10 mouse cellular contexts compared by ENCODE assay signal in the genomic region with DNA sequence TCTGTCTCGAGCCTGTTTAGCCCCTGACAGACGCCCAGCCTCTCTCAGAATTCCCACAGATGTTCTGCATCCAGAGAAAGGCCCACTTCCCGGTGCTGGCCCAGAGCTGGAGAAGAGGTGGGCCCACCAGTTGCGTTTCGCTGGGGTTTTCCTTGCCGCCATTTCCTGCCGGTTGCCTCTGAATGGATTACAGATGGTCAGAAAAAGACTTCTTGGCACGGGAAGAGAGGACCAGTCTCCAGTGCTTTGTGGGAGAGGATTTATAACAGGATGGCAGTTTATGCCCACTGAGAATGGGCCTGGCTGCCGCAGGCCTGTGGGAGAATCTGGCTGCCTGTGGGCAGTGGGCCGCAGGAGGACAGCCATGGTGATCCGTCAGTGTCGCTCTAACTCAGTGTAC. TPM values are rescaled to one million over a fixed set of nuclear protein-coding genes. Genes with fewer than 3 reads are reported as not detected.
DNase-seq lines count a peak whose midpoint lies in the region; ATAC-seq lines count a peak whose summit lies in the region.
"Had no signal": no experiment of that assay in that cellular context is flagged by ENCODE, and none has a peak within 500 bp of the region (broad histone marks: within the 10 kb centered on the region; RNA-seq: fewer than 3 reads in every experiment).

No protein-coding gene starts in this region.

- 0 out of 2 replicates have a peak overlapping the region, but pooled peaks have one; percentile 6 for H3K9ac ChIP-seq in heart, embryonic 13.5 days
- no peak overlapping the region for H3K9ac ChIP-seq in heart, embryonic 12.5 days
- no peak overlapping the region for H3K9ac ChIP-seq in hindbrain, embryonic 11.5 days (ENCODE audit: low read depth, low read length)
- peak overlapping the region; percentile 31; the same call in 1 of the 2 replicates for H3K9ac ChIP-seq in midbrain, embryonic 12.5 days (replicated peaks)
- H3K9ac ChIP-seq: liver, embryonic 15.5 days had no signal

- no peaks in the 10 kb centered on the region for H3K9me3 ChIP-seq in heart, embryonic 13.5 days
- no peaks in the 10 kb centered on the region for H3K9me3 ChIP-seq in heart, embryonic 12.5 days (replicated peaks)
- H3K9me3 ChIP-seq in hindbrain, embryonic 11.5 days (ENCODE audit: control insufficient read depth, low read length) = no peaks in the 10 kb centered on the region
- H3K9me3 ChIP-seq in midbrain, embryonic 12.5 days = no peaks in the 10 kb centered on the region
- H3K9me3 ChIP-seq: liver, embryonic 15.5 days had no signal

- WGBS in heart, embryonic 13.5 days = 55% methylated on average over 12 of the region's 12 CpGs
- 53% methylated on average over 12 of the region's 12 CpGs for WGBS in heart, embryonic 12.5 days
- 51% methylated on average over 12 of the region's 12 CpGs for WGBS in hindbrain, embryonic 11.5 days
- WGBS in midbrain, embryonic 12.5 days = 55% methylated on average over 12 of the region's 12 CpGs

- H3K27me3 ChIP-seq in heart, embryonic 13.5 days (replicated peaks) = no peaks in the 10 kb centered on the region
- H3K27me3 ChIP-seq in heart, embryonic 12.5 days (replicated peaks) = no peaks in the 10 kb centered on the region
- H3K27me3 ChIP-seq in hindbrain, embryonic 11.5 days (ENCODE audit: control insufficient read depth, insufficient read depth, low read length) = no peaks in the 10 kb centered on the region
- no peaks in the 10 kb centered on the region; the same call in 1 of the 2 replicates for H3K27me3 ChIP-seq in midbrain, embryonic 12.5 days
- H3K27me3 ChIP-seq: liver, embryonic 15.5 days had no signal

- H3K36me3 ChIP-seq in heart, embryonic 13.5 days = peaks cover 3% of the 10 kb centered on the region; the same call in 1 of the 2 replicates
- H3K36me3 ChIP-seq in heart, embryonic 12.5 days = no peaks in the 10 kb centered on the region; the same call in 1 of the 2 replicates
- H3K36me3 ChIP-seq in hindbrain, embryonic 11.5 days (ENCODE audit: control insufficient read depth, insufficient read depth, low read length) = no peaks in the 10 kb centered on the region
- peaks cover 4% of the 10 kb centered on the region; the same call in 1 of the 2 replicates for H3K36me3 ChIP-seq in midbrain, embryonic 12.5 days
- H3K36me3 ChIP-seq: liver, embryonic 15.5 days had no signal

- ATAC-seq in heart, embryonic 13.5 days (ENCODE audit: extremely low read depth, insufficient number of reproducible peaks, low FRiP score, low TSS enrichment) = no peak
- no peak for ATAC-seq in heart, embryonic 12.5 days (ENCODE audit: insufficient number of reproducible peaks, low FRiP score)
- ATAC-seq in hindbrain, embryonic 11.5 days (ENCODE audit: low FRiP score) = peak; percentile 25; the same call in 1 of the 2 replicates
- no peak for ATAC-seq in midbrain, embryonic 12.5 days (ENCODE audit: low FRiP score, low read depth)

- peaks cover 22% of the 10 kb centered on the region for H3K4me1 ChIP-seq in heart, embryonic 13.5 days
- H3K4me1 ChIP-seq in heart, embryonic 12.5 days (replicated peaks) = peaks cover 27% of the 10 kb centered on the region
- H3K4me1 ChIP-seq in hindbrain, embryonic 11.5 days (replicated peaks; ENCODE audit: control insufficient read depth, insufficient read depth, low read length) = no peaks in the 10 kb centered on the region
- peaks cover 5% of the 10 kb centered on the region; the same call in 1 of the 2 replicates for H3K4me1 ChIP-seq in midbrain, embryonic 12.5 days

- H3K4me3 ChIP-seq in heart, embryonic 13.5 days = no peak overlapping the region
- no peak overlapping the region for H3K4me3 ChIP-seq in heart, embryonic 12.5 days
- H3K4me3 ChIP-seq in hindbrain, embryonic 11.5 days (ENCODE audit: low read depth, low read length) = no peak overlapping the region
- no peak overlapping the region for H3K4me3 ChIP-seq in midbrain, embryonic 12.5 days
- H3K4me3 ChIP-seq: liver, embryonic 15.5 days had no signal

- peak; percentile 50 to 60 for DNase-seq in cerebellum, adult 18-20 months
- peak; percentile 17 for DNase-seq in hindbrain, embryonic 11.5 days (ENCODE audit: low spot score)
- no peak for DNase-seq in layer of hippocampus, adult 9-11 months
- no peak for DNase-seq in layer of hippocampus, adult 18-20 months (ENCODE audit: low spot score in 2 of 2)
- DNase-seq in adrenal gland, adult 2 months = no peak
- DNase-seq: thymus, adult 18-20 months had no signal

- H3K27ac ChIP-seq in heart, embryonic 13.5 days (replicated peaks) = no peak overlapping the region
- H3K27ac ChIP-seq in heart, embryonic 12.5 days (ENCODE audit: poor library complexity, severe bottlenecking) = no peak overlapping the region
- no peak overlapping the region for H3K27ac ChIP-seq in hindbrain, embryonic 11.5 days (ENCODE audit: low read depth, low read length)
- H3K27ac ChIP-seq in midbrain, embryonic 12.5 days (replicated peaks) = peak overlapping the region; percentile 49; the same call in 1 of the 2 replicates
- H3K27ac ChIP-seq: liver, embryonic 15.5 days had no signal

- H3K4me2 ChIP-seq in heart, embryonic 13.5 days = no peak overlapping the region
- H3K4me2 ChIP-seq in heart, embryonic 12.5 days = no peak overlapping the region
- no peak overlapping the region for H3K4me2 ChIP-seq in hindbrain, embryonic 11.5 days (replicated peaks; ENCODE audit: low read depth, low read length)
- H3K4me2 ChIP-seq in midbrain, embryonic 12.5 days (replicated peaks) = no peak overlapping the region
- H3K4me2 ChIP-seq: liver, embryonic 15.5 days had no signal

RNA-seq across cellular contexts. Expression of a gene that starts 15.0 kb away (rescaled TPM):
- 7.7 and 7.9 TPM in 2 replicates for polyA plus RNA-seq in heart, embryonic 13.5 days (2015; fragmentation: Nextera tagmentation; extraction: Ambion mirVana)
- polyA plus RNA-seq in heart, embryonic 12.5 days (2016; fragmentation: Nextera tagmentation; extraction: Ambion mirVana) = 11.1 and 11.4 TPM in 2 replicates
- 19.5 and 21.1 TPM in 2 replicates for polyA plus RNA-seq in hindbrain, embryonic 11.5 days (2014; fragmentation: Nextera tagmentation; extraction: Ambion mirVana)
- 10.9 and 11.3 TPM in 2 replicates for polyA plus RNA-seq in midbrain, embryonic 12.5 days (2016; fragmentation: Nextera tagmentation; extraction: Ambion mirVana)
- total RNA-seq in layer of hippocampus, adult 18-20 months (2021) = 10 to 100 TPM; 55.3 to 61.1 TPM
- total RNA-seq in adrenal gland, adult 2 months (2021) = 10 to 100 TPM; 30.8 to 31.6 TPM
- polyA plus RNA-seq in adrenal gland, adult 2 months (2012; rRNA removed) = 19.9 and 21.8 TPM in 2 replicates

Comparison
In these comparisons a context has a peak if more than half of its experiments do, and no peak if none do; other contexts are left out.
1. H3K9ac ChIP-seq: peak in heart, embryonic 13.5 days (single experiment) and midbrain, embryonic 12.5 days (single experiment); none in heart, embryonic 12.5 days (single experiment) and hindbrain, embryonic 11.5 days (single experiment).
2. DNase-seq: peak in cerebellum, adult 18-20 months (2 of 2) and hindbrain, embryonic 11.5 days (single experiment); none in layer of hippocampus, adult 9-11 months (single experiment), layer of hippocampus, adult 18-20 months (0 of 2) and adrenal gland, adult 2 months (single experiment).